Mouse (Mus musculus): Measurements from ENCODE around the gene Zfp318. TPM values are rescaled to one million over a fixed set of nuclear protein-coding genes. Genes with fewer than 3 reads are reported as not detected.
A peak's percentile ranks its signal among the peaks of the same experiment; 100 is the strongest.

Zfp318 gene
- 10 to 100 TPM; 11.4 to 12.6 TPM for total RNA-seq (2021)
- long read RNA-seq, experiment 1, partial matches to known transcripts, result 0 of 2 reads
- long read RNA-seq, experiment 1, other reads (novel, unspliced or antisense), result 1 of 2 reads
- long read RNA-seq, experiment 2, partial matches to known transcripts, result 0 of 2 reads
- long read RNA-seq, experiment 2, other reads (novel, unspliced or antisense), result 0 of 2 reads

DNA sequence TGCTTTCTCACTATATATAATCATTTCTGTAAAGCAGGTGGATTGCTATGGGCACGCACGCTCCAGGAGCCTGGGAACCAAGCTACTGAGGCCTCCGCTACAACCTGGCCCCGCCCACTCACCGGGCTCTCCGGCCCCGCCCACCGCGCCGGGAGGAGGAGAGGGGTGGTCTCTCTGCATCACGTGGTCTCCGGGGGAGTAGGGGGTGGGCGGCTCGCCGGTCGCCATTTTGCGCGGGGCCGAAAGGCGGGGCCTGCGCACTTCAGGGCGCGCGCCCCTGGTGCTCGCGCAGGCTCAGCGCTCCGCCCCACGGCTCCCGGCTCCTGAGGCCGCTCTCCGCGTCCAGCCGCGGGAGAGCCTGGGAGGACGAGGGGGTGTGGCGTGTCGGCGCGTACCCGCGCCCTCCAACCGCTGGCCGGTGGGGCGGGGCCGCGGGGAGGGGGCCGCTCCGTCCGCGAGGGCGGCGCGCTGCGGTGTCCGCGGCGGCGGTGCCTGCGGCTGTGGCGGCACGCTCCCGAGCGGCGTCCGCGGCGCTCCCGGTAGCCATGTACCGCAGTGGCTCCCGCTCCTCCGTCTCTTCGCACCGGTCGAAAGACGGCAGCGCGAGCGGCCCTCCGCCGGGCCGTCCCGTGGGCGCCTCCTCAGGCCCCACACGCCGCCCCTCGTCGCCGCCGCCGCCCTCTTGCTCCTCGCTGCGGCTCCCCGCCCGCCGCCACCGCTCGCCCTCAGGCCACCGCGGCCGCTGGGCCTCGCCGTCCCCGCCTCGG, at the start of gene Zfp318:
TSS of gene Zfp318 (plus strand) at position 438 of the 767 bp plus-strand sequence.
- DNase-seq, result peak; percentile 98

DNA sequence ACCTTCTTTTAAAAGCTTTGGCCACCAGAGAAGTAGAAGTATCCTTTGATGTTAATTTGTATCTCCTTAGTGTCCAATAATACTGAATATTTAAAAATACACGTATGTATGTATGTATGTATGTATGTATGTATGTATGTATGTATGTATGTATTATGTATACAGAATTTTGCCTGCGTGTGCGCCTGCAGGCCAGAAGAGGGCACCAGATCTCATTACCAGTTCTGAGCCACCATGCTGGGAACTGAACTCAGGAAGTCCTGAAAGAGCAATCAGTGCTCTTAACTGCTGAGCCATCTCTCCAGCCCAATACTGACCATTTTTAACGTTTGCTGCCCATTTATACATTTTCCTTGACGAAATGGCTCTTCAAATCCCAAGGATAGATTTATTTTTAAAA, 47.1 kb upstream of the Zfp318 start:
- DNase-seq, result no peak

DNA sequence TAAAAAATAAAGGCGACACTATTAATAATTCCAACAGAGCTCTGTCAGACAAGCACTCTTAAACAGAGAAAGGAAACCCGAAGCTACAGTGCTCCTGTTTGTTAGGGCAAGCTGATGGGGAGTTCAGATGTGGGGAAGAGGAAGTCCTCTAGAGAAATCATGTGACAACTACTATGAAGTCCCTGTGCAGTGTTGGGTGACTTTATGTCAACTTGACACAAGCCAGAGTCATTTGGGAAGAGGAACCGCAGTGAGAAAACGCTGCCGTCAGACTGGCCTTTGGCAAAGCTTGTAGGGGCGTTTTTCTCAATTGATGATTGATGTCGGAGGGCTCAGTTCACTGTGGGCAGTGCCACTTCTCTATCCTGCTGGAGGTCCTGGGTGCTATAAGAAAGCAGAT, 42.3 kb upstream of the Zfp318 start:
- no peak for DNase-seq

DNA sequence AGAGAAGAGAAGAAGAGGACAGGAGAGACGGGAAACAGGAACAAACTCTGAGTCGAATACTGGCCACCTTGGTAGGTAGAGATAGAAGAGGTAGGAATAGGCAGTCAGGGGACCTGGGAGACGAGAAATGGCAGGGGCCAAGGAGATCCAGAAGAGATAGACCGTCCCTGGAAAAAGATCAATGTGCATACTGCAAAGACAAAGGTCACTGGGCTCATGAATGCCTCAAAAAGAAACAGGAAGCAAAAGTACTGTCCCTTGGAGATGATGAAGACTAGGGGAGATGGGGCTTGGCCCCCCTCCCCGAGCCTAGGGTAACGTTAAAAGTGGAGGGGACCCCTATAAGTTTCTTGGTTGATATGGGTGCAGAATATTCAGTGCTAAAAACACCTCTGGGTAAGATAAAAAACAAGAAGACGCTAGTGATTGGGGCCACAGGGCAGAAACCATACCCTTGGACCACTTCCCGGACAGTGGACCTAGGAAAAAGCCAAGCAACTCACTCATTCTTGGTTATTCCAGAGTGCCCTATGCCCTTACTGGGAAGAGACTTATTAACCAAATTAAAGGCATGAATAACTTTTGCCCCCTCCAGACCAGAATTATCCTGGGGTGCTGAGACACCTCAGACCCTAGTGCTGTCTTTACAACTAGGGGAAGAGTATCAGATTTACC, 32.4 kb upstream of the Zfp318 start:
- no peak for DNase-seq

DNA sequence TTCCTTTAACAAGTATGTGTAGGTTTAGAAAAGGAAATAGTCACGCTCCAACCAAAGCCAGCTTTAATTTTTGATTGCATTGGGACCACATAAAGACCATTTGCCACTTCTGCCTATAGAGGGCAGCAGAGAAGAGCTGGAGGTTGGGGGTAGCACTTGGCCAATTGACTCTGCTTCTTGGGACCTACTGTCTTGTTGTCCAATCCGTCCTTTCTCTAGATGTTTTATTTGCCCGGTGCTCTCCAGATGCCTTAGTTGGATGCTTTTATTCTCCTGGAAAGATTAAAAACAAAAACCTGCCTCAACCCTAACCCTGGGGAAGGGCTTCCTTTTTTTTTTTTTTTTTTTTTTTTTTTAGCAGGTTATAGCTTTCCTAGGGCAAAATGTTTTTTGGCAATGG, 11.7 kb upstream of the Zfp318 start:
- no peak for DNase-seq

DNA sequence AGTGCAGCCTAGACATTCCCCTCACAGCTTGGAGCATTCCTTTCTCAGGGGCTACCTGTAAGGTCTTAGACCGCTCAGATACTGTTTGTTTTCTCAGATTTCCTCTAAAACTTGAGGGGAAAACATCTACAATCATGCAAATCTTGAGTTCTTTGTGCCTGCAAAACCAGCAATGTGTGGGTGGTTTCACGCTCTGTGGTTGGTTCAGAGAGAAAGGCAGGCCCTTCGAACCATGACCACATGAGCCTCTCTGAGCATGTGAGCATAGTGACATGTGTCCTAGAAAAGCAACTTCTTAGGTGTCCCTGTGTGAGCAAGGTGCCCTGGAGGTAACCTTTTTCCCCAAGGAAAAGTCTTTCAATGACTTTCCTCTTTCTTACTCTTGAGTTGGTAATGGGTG, 5.0 kb upstream of the Zfp318 start:
- no peak for DNase-seq

DNA sequence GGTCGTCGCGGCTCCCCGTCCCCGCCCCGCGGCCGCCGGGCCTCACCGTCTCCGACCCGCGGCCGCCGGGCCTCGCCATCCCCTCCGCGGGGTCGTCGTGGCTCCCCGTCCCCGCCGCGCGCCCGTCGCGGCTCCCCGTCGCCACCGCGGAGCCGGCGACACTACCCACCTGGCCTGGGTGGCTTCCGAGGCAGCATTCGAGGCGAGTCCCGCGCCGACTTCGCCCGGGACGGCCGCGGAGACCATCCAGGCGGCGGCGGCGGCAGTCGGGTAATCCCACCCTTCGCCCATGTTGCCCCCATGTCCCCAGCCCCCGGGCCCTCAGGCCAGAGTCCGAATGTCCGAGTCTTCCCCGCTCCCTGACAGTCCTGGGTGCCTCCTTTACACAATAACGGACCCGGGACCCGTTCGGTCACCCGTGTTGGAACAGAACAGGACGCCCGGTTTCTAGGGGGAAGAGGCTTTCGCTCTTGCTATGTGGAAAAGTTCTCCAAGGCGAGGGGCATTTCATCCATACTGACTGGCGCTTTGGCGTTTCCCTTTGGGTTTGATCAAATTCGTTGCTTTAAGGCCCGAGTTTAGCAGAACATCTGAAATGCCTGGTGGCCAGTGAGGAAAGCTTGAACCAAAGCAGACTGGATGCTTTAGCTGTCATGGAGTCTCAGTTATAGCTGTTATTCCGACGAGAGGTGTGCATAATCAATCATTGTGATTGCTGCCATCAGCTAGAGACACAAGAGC, 700 bp downstream of the Zfp318 start:
- peak; percentile 14 for DNase-seq

DNA sequence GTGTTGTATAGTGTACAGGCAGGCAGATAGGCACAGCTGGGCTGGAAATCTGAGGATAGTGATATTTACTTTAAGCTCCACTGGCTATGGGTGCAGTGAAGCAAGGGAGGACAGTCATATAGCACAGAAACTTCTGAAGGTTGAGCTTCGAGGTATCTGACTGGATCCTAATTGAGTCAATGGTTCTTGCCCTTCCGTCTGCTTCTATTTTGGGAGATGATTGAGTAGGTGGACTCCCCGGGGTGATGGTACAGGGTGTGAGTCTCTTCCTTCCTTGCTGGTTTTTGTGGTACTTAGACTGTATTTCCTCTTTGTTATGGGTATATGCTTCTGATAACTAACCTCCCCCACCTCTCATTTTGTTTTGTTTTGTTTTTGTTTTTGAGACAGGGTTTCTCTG, 4.7 kb downstream of the Zfp318 start:
- DNase-seq, result no peak

DNA sequence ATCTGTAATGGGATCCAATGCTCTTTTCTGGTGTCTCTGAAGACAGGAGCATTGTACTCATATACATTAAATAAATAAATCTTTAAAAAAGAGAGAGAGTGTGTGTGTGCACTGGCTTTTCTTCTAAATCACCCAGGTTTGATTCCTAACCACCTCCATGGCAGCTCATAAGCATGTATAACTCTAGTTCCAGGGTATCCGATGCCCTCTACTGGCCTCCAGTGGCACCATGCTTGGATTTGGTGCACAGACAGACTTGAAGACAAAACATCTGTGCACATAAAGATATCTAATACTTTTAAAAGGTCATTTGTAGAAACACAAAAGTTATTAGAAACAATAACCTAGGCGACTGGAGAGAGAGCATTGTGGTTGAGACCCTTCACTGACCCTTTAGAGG, 9.5 kb downstream of the Zfp318 start:
- DNase-seq, result no peak

DNA sequence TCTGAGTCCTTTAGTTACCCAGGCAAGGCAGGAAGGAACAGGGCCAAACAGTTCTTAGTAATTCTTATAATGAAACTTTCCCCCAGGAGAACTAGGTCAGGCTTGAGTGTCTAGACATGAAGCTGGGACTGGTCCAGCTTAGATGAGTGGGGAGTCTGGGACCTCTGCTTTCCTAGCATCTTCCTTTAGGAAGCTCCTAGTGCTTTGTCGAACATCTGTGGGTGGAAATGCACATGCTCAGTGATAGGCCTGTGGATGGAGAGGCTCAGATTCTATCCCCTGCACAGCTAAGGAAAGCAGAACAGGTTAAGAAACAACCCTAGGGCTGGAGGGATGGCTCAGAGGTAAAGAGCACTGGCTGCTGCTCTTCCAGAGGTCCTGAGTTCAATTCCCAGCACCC, 11.1 kb downstream of the Zfp318 start:
- no peak for DNase-seq

DNA sequence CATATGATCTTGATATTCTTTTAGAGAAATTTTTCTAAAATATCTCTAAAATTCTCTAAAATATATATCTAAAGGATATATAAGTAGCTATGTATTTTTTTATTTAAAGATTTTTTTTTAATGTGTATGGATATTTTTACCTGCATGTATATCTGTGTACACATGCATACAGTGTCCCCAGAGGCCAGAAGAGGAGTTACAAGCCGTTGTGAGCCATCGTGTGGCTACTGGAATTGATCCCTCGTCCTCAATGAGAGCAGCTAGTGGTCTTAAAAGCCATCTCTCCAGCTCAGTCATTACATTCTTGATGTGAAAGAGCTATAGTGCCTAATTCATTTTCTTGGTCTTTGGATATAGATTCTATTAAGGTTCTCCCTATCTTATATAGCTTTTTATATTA, 24.9 kb downstream of the Zfp318 start:
- no peak for DNase-seq

DNA sequence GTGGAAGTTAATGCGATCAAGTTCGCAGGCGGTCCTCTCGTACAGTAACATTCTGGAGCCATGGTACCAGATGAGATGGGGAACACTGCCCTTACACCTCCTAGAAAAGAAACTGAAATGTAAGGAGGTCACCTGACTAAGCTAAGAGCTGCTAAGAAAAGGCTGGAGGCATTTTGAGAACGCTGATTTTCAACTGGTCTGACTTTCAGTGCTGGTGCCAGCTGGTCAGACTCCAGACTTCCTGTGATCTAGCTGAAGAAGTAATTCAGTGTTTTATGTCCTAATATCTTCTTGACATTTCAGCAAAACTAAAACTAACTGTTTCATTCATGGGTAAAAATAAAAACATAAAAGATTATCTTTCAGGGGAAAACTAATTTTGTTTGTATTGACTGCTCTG, 35.1 kb downstream of the Zfp318 start:
- no peak for DNase-seq

DNA sequence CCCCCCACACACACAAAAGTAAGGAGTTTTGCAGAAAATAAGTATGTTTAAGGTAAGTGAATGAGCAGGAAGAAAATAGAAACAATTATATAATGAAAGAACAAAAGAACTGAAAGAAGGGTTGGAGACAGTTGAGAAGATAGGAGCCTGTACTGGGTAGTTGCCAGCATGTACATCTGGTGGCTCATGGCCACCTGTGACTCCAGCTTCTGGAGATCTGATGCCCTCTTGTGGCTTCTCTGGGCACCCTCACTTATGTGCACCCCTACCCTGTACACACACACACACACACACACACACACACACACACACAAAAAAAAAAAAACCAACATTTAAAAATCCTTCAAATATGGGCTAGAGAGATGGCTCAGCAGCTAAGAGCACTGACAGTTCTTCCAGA, 36.2 kb downstream of the Zfp318 start:
- no peak for DNase-seq

DNA sequence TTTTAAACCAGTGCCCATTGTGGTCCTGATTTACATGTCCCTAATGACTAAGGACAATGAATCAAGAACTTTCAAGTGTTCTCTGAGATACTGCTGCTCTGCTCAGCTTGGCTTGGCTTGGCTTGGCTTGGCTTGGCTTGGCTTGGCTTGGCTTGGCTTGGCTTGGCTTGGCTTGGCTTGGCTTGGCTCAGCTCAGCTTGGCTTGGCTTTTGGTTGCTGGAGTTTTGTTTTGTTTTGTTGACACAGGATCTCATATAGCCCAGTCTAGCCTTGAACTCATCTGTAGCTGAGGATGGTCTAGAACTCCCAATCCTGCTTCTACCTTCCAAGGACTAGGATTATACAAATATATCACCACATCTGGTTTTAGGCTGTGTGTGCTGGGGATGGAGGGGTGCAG, 43.0 kb downstream of the Zfp318 start:
- DNase-seq, result no peak

DNA sequence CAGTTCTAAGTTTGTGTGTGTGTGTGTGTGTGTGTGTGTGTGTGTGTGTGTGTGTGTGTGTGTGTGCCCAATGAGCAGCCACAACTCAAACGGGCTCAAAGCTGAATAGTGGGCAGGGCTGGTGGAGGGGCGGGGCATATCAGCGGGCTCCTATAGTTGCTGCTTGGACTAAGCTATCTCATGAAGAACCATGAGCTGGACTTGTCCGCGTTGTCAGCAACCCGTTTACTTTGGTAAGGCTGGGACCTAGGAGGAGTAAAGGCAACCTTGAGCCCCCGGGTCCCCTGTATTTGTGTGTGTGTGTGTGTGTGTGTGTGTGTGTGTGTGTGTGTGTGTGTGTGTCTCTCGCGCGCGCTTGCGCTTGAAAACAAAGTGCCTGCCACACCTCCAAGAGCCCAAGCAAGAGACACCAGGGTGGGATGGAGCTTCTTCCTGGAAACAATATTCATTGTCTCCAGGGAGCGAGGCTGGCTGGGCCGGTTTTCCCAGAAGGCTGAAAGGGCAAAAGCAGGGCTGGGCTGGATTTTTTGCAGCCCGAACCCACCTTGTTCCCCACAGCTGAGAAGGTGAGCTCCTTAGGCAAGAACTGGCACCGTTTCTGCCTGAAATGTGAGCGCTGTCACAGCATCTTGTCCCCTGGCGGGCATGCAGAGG, 45.4 kb downstream of the Zfp318 start, which contains the start of gene Crip3:
TSS of gene Crip3 (plus strand) at position 166 of the 654 bp plus-strand sequence.
- no peak for DNase-seq

DNA sequence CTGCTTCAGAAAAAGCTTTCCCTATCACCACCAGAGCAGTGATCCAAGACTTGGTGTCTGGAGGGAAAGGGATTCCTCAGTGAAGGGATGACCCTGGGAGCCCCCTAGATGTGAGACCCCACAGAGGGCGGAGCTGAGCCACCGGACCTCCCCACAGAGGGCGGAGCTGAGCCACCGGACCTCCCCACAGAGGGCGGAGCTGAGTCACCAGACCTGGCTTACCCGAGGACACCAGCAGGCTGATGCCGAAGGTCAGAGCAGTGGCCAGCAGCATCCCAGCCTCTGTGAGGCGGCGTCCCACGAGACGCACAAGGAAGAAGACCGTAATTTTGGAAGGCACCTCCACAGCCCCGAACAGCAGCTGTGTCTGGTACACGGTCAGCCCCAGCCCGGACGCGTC, 50.1 kb downstream of the Zfp318 start:
- DNase-seq, result no peak

DNA sequence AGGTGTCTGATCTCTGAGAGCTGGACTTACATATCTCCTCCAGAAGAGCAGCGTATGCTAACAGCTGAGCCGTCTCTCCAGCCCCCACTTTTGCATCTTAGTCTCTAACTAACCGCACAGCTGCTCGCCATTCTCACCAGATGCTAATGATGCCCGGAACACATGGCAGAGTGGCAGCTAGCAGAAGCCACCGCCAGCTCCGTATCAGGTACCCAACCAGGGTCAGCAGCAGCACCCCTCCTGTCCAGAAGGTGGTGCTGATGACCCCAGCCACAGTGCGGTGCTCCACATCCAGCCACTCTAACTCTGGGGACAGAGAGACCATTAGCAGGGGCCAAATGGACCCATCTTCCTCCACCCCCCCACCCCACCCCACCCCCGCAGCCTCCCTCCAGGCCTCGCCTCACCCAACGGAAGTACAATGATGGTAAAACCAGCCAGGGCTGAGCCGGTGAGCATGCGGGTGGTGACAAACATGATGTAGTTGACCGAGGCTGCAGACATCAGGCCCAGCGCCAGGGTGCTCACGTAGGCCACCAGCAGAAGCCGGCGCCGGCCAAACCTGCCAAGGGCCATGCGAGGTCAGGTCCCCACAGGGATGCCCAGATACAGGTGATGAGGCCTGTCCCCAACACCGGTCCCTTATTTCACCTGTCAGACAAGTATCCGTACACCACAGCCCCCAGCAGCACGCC, 53.3 kb downstream of the Zfp318 start:
- DNase-seq, result peak; percentile 53

DNA sequence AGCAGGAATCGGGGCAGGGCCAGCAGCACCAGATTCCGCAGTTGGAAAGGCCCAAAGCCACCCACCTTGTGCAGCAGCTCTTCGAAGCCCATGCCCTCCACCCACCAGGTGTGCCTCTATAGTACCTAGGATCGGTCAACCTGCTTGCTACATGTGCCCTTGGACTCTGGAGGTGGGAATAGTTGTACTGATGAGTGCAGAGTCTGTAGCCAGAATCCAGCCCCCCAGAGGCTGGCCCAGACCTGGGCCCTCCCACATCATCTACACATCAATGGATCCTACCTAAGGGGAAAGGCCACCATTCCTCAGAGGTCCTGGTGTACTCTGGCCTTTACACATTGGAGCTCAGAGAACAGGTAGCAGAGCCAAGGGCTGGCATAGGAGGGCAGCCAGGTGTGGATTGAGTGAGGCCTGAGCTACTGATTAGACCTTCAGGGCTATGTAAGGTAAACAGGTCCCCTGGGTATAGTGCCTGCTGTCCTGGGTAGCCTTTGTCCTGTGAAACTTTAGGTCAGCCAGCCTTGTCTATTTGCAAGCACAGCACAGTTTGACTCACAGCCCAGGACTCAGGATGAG, 54.9 kb downstream of the Zfp318 start, which contains the start of gene Slc22a7:
TSS of gene Slc22a7 (minus strand) at position 160 of the 576 bp plus-strand sequence.
- DNase-seq, result no peak

DNA sequence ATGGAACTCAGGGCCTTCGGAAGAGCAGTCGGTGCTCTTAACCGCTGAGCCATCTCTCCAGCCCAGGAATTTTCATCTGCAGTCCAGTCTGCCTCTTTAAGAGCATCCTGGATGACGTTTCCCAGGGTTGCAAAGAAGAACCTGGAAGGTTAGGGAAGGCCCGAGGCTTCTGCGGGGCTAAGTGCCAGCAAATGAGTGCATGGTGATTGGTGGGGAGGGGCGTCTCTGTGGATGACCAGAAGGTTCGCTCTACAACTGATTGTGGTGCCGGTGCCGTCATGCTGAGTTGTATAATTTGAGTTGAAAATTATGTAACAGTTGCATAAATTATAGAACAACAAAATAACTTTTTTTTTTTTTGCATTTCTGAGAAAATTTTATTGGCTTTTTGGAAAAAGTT, 55.6 kb downstream of the Zfp318 start:
- no peak for DNase-seq

DNA sequence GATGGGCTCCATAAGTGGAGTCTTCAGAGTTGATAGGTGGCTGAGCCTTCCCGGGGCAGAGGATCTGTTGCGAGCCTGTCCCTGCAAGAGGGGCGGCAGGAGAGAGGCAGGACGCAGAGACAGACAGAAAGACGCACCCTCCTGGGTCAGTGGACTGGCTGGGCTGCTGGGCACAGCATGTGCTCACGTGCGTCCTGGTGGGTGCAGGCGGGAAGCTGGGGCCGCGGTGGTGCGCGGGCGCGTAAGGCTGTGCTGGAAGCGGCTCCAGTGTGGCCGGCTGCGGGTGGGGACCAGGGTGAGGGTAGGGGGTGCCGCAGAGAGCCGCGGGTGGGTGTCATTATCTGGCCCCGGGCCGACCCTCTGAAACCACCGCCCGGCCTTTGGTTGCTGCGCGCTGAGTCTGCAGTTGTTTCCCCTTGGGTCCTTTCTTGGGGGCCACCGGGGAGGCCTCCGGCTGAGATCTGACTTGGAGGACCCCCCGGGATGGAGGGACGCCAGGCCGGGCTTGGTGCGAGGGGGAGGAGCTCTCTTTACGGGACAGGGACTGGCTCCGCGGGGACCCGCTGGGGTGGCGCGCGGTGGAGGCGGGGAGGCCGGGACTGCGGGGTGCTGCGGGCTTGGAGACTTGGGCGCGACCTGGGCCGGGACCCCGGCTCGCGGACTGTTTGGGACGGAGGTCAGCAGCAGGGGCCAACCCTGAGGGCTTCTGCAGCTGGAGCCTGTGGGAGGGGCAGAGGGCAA, 61.5 kb downstream of the Zfp318 start:
- no peak for DNase-seq

Data from gastrocnemius, postnatal 25 days (tissue).